Mouse (Mus musculus) lung, postnatal 0 days (tissue): ENCODE measurements around the gene Plekha5.

Experiments used
- CTCF ChIP-seq: IDR thresholded peaks from 2 replicates; pipeline ENCODE4 v1.5.1; 2016; ENCODE audit warnings: antibody characterized with exemption, mild to moderate bottlenecking
- EP300 ChIP-seq: IDR thresholded peaks from 2 replicates; pipeline ENCODE4 v1.6.1; 2016; ENCODE audit warnings: antibody characterized with exemption, mild to moderate bottlenecking, control low read depth

GRCm38 (mm10) chr6:140515550-140515949 lies 91.7 kb downstream of the Plekha5 start:
- no peak for TF ChIP-seq CTCF
- TF ChIP-seq EP300 = no peak
